Mouse (Mus musculus) liver, embryonic 15.5 days (tissue): ENCODE results near the gene Cd83. TPM values are rescaled to one million over a fixed set of nuclear protein-coding genes. Genes with fewer than 3 reads are reported as not detected.

ENCODE experiments used
- ATAC-seq: fragments of 200-750 bp; cut with Nextera tagmentation; 2 replicates; pipeline ENCODE4 v1.8.0; 2017; ENCODE audit warnings: moderate number of reproducible peaks, mild to moderate bottlenecking, moderate library complexity; ENCODE audit not compliant: insufficient read depth
- H3K27ac ChIP-seq: fragments of 300-500 bp; sonication (generic); replicated peaks from 2 replicates; pipeline ENCODE4 v1.5.1; 2015; ENCODE audit warnings: mild to moderate bottlenecking, inconsistent platforms
- H3K27me3 ChIP-seq: fragments of 300-500 bp; sonication (generic); 2 replicates; pipeline ENCODE4 v1.6.1; 2015; ENCODE audit warnings: mild to moderate bottlenecking, inconsistent platforms
- H3K36me3 ChIP-seq: fragments of 300-500 bp; sonication (generic); replicated peaks from 2 replicates; pipeline ENCODE4 v1.6.1; 2015; ENCODE audit warnings: moderate library complexity, mild to moderate bottlenecking, inconsistent platforms
- H3K4me1 ChIP-seq: fragments of 300-500 bp; sonication (generic); replicated peaks from 2 replicates; pipeline ENCODE4 v1.6.1; 2015; ENCODE audit warnings: inconsistent platforms
- H3K4me2 ChIP-seq: fragments of 300-500 bp; sonication (generic); 2 replicates; pipeline ENCODE4 v1.6.1; 2015; ENCODE audit warnings: moderate library complexity, mild to moderate bottlenecking, inconsistent platforms
- H3K4me3 ChIP-seq: fragments of 300-500 bp; sonication (generic); replicated peaks from 2 replicates; pipeline ENCODE4 v1.5.1; 2015; ENCODE audit warnings: mild to moderate bottlenecking, inconsistent platforms
- H3K9ac ChIP-seq: fragments of 300-500 bp; sonication (generic); 2 replicates; pipeline ENCODE4 v1.6.1; 2015; ENCODE audit warnings: moderate library complexity, mild to moderate bottlenecking, inconsistent platforms
- H3K9me3 ChIP-seq: fragments of 300-500 bp; sonication (generic); replicated peaks from 2 replicates; pipeline ENCODE4 v1.6.1; 2016; ENCODE audit warnings: inconsistent platforms
- WGBS: fragments of 180-500 bp; shearing (Covaris S2); methylation state at CpG from one replicate; pipeline ENCODE4 v1.1.7; 2015; ENCODE audit warnings: mixed read lengths; ENCODE audit not compliant: insufficient replicate concordance; 5-methylcytosine and 5-hydroxymethylcytosine counted together
- polyA plus RNA-seq: library from polyadenylated mRNA; unstranded; fragments of >200 nt; fragmentation: Nextera tagmentation; extraction: Ambion mirVana; gene quantifications from 2 replicates; pipeline ENCODE4 v1.2.1, GENCODE M21; 2015

Gene Cd83
- polyA plus RNA-seq, 1 experiment from 2014 or later = 1.0 TPM

- Histone ChIP-seq H3K4me1 (no peaks in the 10 kb centered on the region), H3K36me3 (no peaks in the 10 kb centered on the region), H3K9me3 (no peaks in the 10 kb centered on the region), H3K9ac (no peak overlapping the region), H3K4me2 (no peak overlapping the region), H3K27me3 (no peaks in the 10 kb centered on the region), H3K27ac (no peak overlapping the region), H3K4me3 (no peak overlapping the region)
- WGBS = 37% methylated on average over 8 of the region's 8 CpGs
- no peak for ATAC-seq
Observed at GRCm38 (mm10) chr13:43795334-43795733, 10.8 kb downstream of the Cd83 start.

GRCm38 (mm10) chr13:43798655-43799054 lies 14.1 kb downstream of the Cd83 start:
- Histone ChIP-seq H3K27ac (no peak overlapping the region), H3K4me1 (no peaks in the 10 kb centered on the region), H3K27me3 (no peaks in the 10 kb centered on the region), H3K4me2 (no peak overlapping the region), H3K36me3 (no peaks in the 10 kb centered on the region), H3K4me3 (no peak overlapping the region), H3K9ac (no peak overlapping the region), H3K9me3 (no peaks in the 10 kb centered on the region)
- no peak for ATAC-seq
- 69% methylated on average over 4 of the region's 4 CpGs for WGBS

- no peaks in the 10 kb centered on the region for H3K4me1 ChIP-seq
- no peak overlapping the region for H3K9ac ChIP-seq
Observed at GRCm38 (mm10) chr13:43800136-43800535, 15.6 kb downstream of the Cd83 start.

GRCm38 (mm10) chr13:43801961-43802360 lies 17.4 kb downstream of the Cd83 start:
- H3K9me3 ChIP-seq = no peaks in the 10 kb centered on the region
- H3K4me1 ChIP-seq = no peaks in the 10 kb centered on the region
- 52% methylated on average over 3 of the region's 3 CpGs for WGBS
- no peak overlapping the region for H3K27ac ChIP-seq
- no peak for ATAC-seq
- H3K4me2 ChIP-seq = no peak overlapping the region
- no peak overlapping the region for H3K9ac ChIP-seq
- H3K27me3 ChIP-seq = no peaks in the 10 kb centered on the region
- no peak overlapping the region for H3K4me3 ChIP-seq
- no peaks in the 10 kb centered on the region for H3K36me3 ChIP-seq

More at GRCm38 (mm10) chr13:43800136-43800535, 15.6 kb downstream of the Cd83 start:
- Histone ChIP-seq H3K36me3 (no peaks in the 10 kb centered on the region), H3K9me3 (no peaks in the 10 kb centered on the region), H3K27ac (no peak overlapping the region), H3K4me3 (no peak overlapping the region), H3K4me2 (no peak overlapping the region), H3K27me3 (no peaks in the 10 kb centered on the region)
- ATAC-seq = no peak

GRCm38 (mm10) chr13:43802361-43803137 lies 18.0 kb downstream of the Cd83 start:
- ATAC-seq = no peak
- H3K27me3 ChIP-seq = no peaks in the 10 kb centered on the region
- no peaks in the 10 kb centered on the region for H3K4me1 ChIP-seq
- no peaks in the 10 kb centered on the region for H3K36me3 ChIP-seq
- H3K9me3 ChIP-seq = no peaks in the 10 kb centered on the region
- 51% methylated on average over 8 of the region's 8 CpGs for WGBS
- no peak overlapping the region for H3K4me2 ChIP-seq
- no peak overlapping the region for H3K27ac ChIP-seq
- H3K4me3 ChIP-seq = no peak overlapping the region
- no peak overlapping the region for H3K9ac ChIP-seq

GRCm38 (mm10) chr13:43804648-43805047 lies 20.1 kb downstream of the Cd83 start:
- no peak overlapping the region for H3K9ac ChIP-seq

GRCm38 (mm10) chr13:43805159-43805758 lies 20.7 kb downstream of the Cd83 start:
- H3K4me3 ChIP-seq = no peak overlapping the region
- ATAC-seq = no peak
- no peak overlapping the region for H3K27ac ChIP-seq
- no peak overlapping the region for H3K4me2 ChIP-seq
- WGBS = 57% methylated on average over 5 of the region's 5 CpGs
- H3K27me3 ChIP-seq = no peaks in the 10 kb centered on the region
- no peaks in the 10 kb centered on the region for H3K36me3 ChIP-seq
- no peaks in the 10 kb centered on the region for H3K4me1 ChIP-seq
- no peaks in the 10 kb centered on the region for H3K9me3 ChIP-seq
- no peak overlapping the region for H3K9ac ChIP-seq

More at GRCm38 (mm10) chr13:43804648-43805047, 20.1 kb downstream of the Cd83 start:
- H3K27me3 ChIP-seq = no peaks in the 10 kb centered on the region
- H3K36me3 ChIP-seq = no peaks in the 10 kb centered on the region
- 54% methylated on average over 3 of the region's 3 CpGs for WGBS
- ATAC-seq = no peak
- H3K9me3 ChIP-seq = no peaks in the 10 kb centered on the region
- H3K27ac ChIP-seq = no peak overlapping the region
- H3K4me2 ChIP-seq = no peak overlapping the region
- no peak overlapping the region for H3K4me3 ChIP-seq
- no peaks in the 10 kb centered on the region for H3K4me1 ChIP-seq

- Histone ChIP-seq H3K4me2 (no peak overlapping the region), H3K27me3 (no peaks in the 10 kb centered on the region), H3K36me3 (no peaks in the 10 kb centered on the region), H3K4me3 (no peak overlapping the region), H3K4me1 (no peaks in the 10 kb centered on the region), H3K9me3 (no peaks in the 10 kb centered on the region), H3K27ac (no peak overlapping the region), H3K9ac (no peak overlapping the region)
- ATAC-seq = no peak
- 60% methylated on average over 14 of the region's 14 CpGs for WGBS
Observed at GRCm38 (mm10) chr13:43806371-43807271, 22.0 kb downstream of the Cd83 start.

GRCm38 (mm10) chr13:43807272-43807675 lies 22.7 kb downstream of the Cd83 start:
- Histone ChIP-seq H3K9me3 (no peaks in the 10 kb centered on the region), H3K4me2 (no peak overlapping the region), H3K4me1 (no peaks in the 10 kb centered on the region), H3K36me3 (no peaks in the 10 kb centered on the region), H3K4me3 (no peak overlapping the region), H3K27ac (no peak overlapping the region), H3K27me3 (no peaks in the 10 kb centered on the region), H3K9ac (no peak overlapping the region)
- no peak for ATAC-seq
- 81% methylated on average over 3 of the region's 3 CpGs for WGBS

GRCm38 (mm10) chr13:43810621-43811020 lies 26.0 kb downstream of the Cd83 start:
- Histone ChIP-seq H3K4me1 (no peaks in the 10 kb centered on the region), H3K4me2 (no peak overlapping the region), H3K36me3 (no peaks in the 10 kb centered on the region), H3K9ac (no peak overlapping the region), H3K27me3 (no peaks in the 10 kb centered on the region), H3K9me3 (no peaks in the 10 kb centered on the region), H3K4me3 (no peak overlapping the region), H3K27ac (no peak overlapping the region)
- 67% methylated on average over 6 of the region's 6 CpGs for WGBS
- ATAC-seq = no peak

- H3K9ac ChIP-seq = no peak overlapping the region
- no peak for ATAC-seq
- 66% methylated on average over 3 of the region's 3 CpGs for WGBS
- H3K36me3 ChIP-seq = no peaks in the 10 kb centered on the region
- no peak overlapping the region for H3K4me3 ChIP-seq
- no peaks in the 10 kb centered on the region for H3K27me3 ChIP-seq
- no peaks in the 10 kb centered on the region for H3K4me1 ChIP-seq
- no peak overlapping the region for H3K4me2 ChIP-seq
- H3K27ac ChIP-seq = no peak overlapping the region
- H3K9me3 ChIP-seq = no peaks in the 10 kb centered on the region
Observed at GRCm38 (mm10) chr13:43811835-43812234, 27.3 kb downstream of the Cd83 start.
